Mouse (Mus musculus): Measurements from ENCODE around the gene Zfp281. TPM values are rescaled to one million over a fixed set of nuclear protein-coding genes. Genes with fewer than 3 reads are reported as not detected.

Gene Zfp281
- total RNA-seq, 2 experiments from 2014 or later, result 4.1 to 5.0 TPM

GRCm38 (mm10) chr1:136608339-136609261 is 16.1 kb upstream of the Zfp281 start:
- no peak for ATAC-seq (replicated peaks; ENCODE audit: low FRiP score, poor library complexity, severe bottlenecking)

- no peak for ATAC-seq (replicated peaks; ENCODE audit: low FRiP score, poor library complexity, severe bottlenecking)
These were observed 12.9 kb upstream of the Zfp281 start for GRCm38 (mm10) chr1:136611803-136612202.

DNA sequence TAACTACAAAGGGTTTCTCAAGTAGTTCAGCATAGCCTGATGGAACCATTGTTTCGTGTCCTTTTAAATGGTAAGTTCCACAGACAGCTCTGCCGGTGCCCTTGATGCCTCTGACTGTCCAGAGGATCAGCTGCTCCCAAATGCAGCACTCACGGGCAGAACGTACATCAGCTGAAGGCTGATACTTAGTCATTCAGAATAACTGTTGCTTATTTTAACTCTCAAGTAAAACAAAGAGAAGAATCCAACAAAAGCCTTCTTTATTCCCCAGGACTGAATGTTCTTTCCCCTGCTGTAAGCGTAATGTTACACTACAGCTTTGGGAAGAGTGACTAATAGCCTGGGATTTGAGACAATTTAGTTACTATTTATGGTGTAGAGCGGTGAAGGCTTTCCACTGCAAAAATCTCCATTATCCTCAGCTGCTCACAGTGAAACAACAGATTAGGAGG is 11.4 kb upstream of the Zfp281 start:
- ATAC-seq (replicated peaks; ENCODE audit: low FRiP score, poor library complexity, severe bottlenecking), result no peak

DNA sequence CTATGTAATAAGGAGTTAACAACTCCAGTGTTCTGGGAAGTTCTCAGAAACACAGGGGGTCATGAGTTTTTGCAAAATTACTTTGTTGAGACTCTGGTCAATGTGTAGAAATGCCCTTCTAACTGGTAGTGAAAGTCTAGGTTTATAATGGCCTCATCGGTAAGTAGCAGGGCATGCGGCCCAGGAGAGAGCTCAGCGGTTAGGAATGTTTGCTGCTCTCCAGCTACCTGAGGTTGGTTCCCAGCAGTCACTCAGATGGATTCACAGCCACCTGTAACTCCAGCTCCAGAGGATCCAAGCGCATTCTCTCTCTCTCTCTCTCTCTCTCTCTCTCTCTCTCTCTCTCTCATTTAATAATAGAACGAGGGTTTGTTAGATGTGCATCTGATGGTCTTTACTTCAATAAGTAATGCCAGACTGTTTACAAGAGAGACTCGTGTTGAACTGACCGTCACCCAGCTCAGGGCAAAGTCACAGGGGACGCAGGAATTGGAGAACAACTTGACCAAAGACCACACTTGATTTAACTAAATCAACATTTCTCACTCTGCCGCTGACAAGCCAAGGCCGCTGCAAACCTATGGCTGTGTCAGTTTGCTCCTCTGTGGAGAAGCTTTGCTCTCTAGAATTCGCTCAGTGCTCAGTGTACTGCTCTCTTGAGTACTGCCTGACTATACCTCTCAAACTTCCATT is 9.8 kb upstream of the Zfp281 start:
- no peak for ATAC-seq (replicated peaks; ENCODE audit: low FRiP score, poor library complexity, severe bottlenecking)

GRCm38 (mm10) chr1:136617163-136617788 is 7.4 kb upstream of the Zfp281 start:
- ATAC-seq (replicated peaks; ENCODE audit: low FRiP score, poor library complexity, severe bottlenecking), result no peak

DNA sequence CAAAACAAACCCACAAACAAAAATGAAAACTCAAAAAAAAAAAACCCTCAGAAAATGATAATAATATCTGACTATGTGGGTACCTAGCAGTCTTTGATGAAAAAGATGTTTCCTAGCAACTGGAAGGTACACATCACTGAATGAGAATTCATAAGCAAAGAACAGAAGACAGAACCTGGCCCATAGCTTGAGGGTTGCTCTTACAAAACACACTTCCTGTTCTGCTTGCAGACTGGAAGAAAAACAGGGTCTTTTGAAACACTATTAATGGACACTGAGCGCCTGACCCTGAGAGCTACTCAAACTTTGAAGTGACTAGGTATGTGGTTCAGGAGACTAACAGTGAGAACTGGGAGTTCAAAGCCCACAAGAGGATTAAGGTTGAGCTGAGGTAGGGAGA is 6.1 kb upstream of the Zfp281 start:
- no peak for ATAC-seq (replicated peaks; ENCODE audit: low FRiP score, poor library complexity, severe bottlenecking)

DNA sequence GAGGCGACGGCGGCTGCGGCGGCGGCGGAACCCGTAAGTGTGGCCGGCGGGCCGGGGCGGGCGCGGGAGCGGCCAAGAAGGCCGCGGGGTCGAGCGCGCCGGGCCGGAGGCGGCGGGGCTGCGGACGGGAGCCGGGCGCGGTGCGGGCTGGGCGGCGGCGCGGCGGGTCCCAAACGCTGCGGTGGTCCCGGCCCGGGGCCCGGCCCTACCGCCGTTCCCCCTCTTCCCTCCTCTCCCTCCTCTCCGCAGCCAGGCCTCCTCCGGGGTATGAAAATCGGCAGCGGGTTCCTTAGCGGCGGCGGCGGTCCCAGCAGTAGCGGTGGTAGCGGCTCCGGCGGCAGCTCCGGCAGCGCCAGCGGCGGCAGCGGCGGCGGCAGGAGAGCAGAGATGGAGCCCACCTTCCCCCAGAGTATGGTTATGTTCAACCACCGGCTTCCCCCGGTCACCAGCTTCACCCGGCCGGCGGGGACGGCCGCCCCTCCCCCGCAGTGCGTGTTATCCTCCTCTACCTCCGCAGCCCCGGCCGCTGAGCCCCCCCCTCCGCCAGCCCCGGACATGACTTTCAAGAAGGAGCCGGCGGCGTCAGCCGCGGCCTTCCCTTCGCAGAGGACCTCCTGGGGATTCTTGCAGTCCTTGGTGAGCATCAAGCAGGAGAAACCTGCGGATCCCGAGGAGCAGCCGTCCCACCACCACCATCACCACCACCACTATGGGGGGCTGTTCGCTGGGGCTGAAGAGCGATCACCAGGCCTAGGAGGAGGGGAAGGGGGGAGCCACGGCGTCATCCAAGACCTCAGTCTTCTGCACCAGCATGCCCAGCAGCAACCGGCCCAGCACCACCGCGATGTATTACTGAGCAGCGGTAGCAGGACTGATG is 556 bp downstream of the Zfp281 start:
- ATAC-seq (replicated peaks; ENCODE audit: low FRiP score, poor library complexity, severe bottlenecking), result 0 out of 2 replicates have a peak, but pooled peaks have one; percentile 32

GRCm38 (mm10) chr1:136626141-136626540 is 1.4 kb downstream of the Zfp281 start:
- ATAC-seq (replicated peaks; ENCODE audit: low FRiP score, poor library complexity, severe bottlenecking), result no peak

GRCm38 (mm10) chr1:136626756-136627155 is 2.1 kb downstream of the Zfp281 start:
- no peak for ATAC-seq (replicated peaks; ENCODE audit: low FRiP score, poor library complexity, severe bottlenecking)

- ATAC-seq (replicated peaks; ENCODE audit: low FRiP score, poor library complexity, severe bottlenecking), result no peak
These were observed 2.9 kb downstream of the Zfp281 start for GRCm38 (mm10) chr1:136627591-136627990.

DNA sequence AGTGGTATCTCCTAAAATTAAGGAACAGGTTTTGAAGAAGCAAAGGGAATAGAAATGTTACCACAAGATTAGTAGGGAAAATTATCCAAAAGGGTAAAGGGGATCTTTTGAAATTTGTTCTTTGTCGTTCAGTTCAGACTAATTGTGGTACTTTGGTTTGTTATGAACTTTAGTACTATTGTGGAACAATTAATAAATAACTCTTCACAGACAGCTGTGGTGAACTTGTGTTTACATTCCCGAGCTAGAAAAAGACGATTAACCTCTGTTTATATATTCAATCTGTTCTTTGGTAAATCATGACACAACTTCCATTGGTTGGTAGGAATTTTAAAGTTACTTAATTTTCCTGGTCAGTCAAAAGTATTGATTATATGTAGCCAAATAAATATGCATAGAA is 8.2 kb downstream of the Zfp281 start:
- no peak for ATAC-seq (replicated peaks; ENCODE audit: low FRiP score, poor library complexity, severe bottlenecking)

- ATAC-seq (replicated peaks; ENCODE audit: low FRiP score, poor library complexity, severe bottlenecking), result no peak
These were observed 10.9 kb downstream of the Zfp281 start for GRCm38 (mm10) chr1:136635644-136636043.

DNA sequence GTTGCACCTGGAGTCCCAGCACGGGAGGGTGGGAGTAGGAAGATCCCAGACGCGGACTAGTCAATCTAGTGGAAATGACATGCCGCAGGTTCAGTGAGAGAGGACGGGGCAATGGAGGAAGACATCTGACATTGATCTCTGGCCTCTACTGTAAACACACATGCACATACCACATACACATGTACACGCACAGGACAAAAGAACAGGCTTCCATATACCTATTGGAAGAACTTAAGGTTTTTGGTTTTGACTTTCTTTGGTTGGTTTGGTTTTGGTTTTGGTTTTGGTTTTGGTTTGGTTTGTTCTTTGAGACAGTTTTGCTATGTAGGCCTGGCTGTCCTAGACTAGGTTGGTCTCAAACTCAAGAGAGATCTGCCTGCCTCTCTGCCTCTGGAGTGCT is 12.2 kb downstream of the Zfp281 start:
- no peak for ATAC-seq (replicated peaks; ENCODE audit: low FRiP score, poor library complexity, severe bottlenecking)

DNA sequence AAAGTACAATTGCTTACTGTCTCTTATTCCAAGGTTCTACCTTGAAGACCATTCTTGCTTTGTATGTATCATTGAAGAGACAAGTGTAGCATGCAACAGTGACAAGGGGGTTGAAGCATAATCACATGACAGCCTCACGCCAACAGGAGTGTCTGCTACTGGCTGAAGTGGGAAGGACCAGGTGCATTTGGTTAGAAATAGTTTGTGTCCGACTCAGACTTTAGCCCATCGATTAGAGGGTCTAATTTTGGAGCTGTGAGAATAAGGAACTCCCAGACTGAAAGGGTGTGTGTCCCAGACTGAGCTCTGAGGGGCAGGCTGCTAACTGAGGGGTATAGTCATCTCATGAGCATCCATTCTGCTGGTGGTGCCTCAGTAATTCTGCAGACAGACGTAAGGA is 13.0 kb downstream of the Zfp281 start:
- no peak for ATAC-seq (replicated peaks; ENCODE audit: low FRiP score, poor library complexity, severe bottlenecking)

DNA sequence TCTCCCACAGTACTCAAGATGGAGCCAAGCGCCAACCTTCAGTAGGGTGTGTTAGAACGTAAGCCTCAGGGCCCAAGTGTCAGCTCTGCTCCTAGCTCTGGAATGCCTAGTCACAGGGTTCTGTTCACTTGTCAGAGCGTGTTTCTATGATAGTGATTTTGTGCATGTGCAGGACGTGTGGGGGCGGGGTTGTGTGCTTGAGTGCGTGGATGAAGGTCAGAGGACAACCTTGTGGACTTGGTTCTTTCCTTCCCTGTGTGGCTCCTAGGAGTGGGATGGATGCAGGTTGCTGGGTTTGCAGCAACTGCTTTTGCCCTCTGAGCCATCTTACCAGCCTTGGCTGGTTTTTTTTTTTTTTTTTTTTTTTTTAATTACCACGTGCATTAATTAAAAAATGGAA is 13.5 kb downstream of the Zfp281 start:
- no peak for ATAC-seq (replicated peaks; ENCODE audit: low FRiP score, poor library complexity, severe bottlenecking)

DNA sequence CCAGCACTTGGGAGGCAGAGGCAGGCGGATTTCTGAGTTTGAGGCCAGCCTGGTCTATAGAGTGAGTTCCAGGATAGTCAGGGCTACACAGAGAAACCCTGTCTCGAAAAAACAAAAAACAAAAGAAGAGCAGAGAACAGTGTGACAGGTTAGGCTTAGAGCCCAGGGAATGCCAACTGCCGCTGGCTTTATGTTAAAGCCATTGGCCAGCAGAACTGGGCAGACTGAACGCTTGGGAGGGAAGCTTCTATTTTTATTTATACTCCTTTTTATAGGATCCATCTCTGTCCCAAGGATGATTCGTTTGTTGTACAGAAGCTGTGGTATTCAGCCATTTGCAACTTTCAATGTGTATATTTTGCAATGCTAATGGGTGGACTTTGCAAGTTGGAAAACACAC is 14.0 kb downstream of the Zfp281 start:
- ATAC-seq (replicated peaks; ENCODE audit: low FRiP score, poor library complexity, severe bottlenecking), result no peak

- no peak for ATAC-seq (replicated peaks; ENCODE audit: low FRiP score, poor library complexity, severe bottlenecking)
These were observed 14.5 kb downstream of the Zfp281 start for GRCm38 (mm10) chr1:136639221-136639620.

- ATAC-seq (replicated peaks; ENCODE audit: low FRiP score, poor library complexity, severe bottlenecking), result no peak
These were observed 18.0 kb downstream of the Zfp281 start for GRCm38 (mm10) chr1:136642701-136643100.

DNA sequence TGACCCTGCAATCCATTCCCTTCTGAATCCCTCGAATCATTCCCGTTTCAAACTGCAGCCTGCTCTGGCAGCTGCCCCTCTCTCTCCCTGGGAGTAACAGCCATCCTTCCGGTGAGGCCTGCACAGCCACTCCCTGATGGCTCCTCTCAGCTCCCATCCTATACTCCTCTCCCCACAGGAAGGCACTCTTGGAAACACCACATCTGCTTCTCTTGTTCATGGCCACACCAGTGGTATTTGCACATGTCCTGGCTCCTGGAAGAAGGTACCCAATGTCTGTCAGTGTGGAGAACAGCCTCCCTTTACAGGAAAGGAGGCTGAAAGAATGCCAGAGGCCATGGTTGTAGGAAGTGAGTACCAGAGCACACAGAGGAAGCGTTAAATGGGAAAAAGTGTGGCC is 19.8 kb downstream of the Zfp281 start:
- ATAC-seq (replicated peaks; ENCODE audit: low FRiP score, poor library complexity, severe bottlenecking), result no peak
